Mouse (Mus musculus) CH12F3 (cell line): ENCODE measurements around the gene U2af1l4.

Experiments
- in situ Hi-C: fragments of 300-500 bp; cut with MboI; formaldehyde crosslinking; loops from 2 replicates; pipeline ENCODE4 v1.14.3; 2020; ENCODE audit warnings: low sequenced_read_pairs

U2af1l4 gene

DNA sequence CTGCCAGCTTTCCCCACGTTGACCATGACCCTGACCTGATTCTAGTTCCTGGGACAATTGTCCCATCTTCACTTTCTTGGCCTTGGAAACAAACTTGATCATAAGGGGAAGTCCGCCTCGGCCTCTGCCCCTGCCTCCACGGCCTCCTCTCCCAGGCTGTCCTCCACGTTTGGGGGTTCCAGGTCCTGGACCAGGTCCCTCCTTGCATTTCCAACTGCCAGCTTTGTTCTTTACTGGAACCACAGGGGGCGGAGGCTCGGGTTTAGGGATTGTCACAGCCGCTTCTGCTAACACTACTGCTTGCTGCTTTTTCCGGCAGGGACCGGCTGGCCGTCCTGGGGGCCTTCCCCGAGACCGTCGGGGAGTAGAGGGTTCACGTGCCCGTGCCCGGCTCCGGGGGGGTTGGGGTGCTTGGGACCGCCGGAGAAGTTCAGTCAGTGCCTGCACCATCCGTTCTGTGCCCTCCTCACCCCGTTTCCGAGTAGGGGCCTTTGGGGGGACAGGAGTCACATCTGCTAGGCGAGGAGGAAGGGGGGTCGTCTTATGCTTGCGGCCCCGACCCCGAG, 23.4 kb downstream of the U2af1l4 start:
- in situ Hi-C loops: no loop called here

GRCm38 (mm10) chr7:30587842-30588667, 25.0 kb downstream of the U2af1l4 start:
- in situ Hi-C loops: no loop called here

- in situ Hi-C loops: no loop called here
These were observed 25.8 kb downstream of the U2af1l4 start, which contains the start of gene Kmt2b for GRCm38 (mm10) chr7:30588676-30589434. Kmt2b (minus strand) TSS chr7:30588726.

DNA sequence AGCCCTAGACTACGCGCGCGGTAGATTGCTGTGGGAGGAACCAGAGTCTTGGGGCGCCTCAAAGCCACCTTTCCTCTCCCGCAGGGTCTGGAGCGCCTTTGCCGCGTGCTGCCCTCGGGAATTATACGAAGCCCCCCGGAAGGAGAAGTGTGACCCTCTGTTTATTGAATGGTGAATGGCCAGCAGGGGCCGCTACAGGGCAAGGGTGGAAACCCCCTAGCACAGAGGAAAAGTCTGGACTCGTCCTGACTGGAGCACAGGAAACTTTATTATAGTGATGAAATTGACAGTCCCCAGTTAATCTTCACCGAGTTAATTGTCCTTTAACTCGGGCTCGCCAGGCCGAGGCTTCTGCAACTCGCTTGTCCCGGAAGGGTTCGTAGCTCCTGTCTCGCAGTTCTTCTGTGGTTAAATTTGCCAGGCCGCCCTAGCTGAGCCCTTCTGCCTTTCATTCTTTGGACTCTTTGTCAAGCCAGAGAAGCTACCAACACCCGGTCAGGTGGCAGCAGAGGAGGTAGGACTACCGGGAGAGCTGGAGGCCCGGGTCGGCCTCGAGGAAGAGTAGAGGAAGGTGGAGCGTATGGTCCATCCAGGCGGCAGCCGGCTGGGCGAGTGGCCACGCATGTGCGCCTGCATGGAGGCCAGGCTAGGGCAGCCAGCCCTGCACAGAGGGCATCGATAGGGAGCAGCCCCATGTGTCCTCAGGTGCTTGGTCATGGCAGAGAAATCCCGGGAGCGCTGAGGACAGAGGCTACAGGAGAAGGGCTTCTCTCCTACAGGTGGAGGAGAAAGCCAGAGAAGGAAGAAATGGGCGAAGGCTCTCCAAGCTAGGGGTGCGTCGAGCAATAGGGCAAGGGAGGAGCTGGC, 26.6 kb downstream of the U2af1l4 start:
- in situ Hi-C loops: no loop called here

DNA sequence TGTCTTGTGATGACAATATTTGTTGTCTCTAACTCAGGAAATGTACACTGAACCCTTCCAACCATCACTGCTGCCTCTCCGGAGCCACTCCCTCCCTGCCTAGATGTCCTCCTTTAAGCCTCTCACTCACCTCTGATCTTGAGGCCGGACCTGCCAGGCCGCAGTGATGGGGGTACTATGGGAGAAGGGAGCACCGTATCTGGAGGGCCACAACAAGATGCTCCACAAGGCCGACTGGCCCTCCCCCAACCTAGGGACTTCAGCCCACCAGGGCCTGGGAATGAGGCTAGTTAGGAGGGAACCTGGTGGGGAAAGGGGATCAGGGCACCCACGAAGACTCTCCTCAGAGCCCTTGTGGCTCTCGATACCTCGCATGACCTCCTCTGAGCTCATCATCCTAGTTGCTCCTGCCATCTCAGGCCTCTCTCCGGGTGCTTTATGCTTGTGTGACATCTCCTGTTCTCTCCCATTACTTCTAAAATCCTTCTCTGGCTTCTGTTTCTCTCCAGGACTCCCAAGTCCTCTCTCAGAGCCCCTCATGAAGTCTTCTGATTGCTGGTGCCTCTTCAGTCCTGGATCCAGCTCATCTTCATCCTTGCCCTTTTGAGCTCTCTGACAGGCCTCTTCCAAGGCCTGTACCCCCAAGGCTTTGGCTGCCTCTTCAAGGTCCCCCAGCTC, 28.0 kb downstream of the U2af1l4 start:
- in situ Hi-C loops: no loop called here

DNA sequence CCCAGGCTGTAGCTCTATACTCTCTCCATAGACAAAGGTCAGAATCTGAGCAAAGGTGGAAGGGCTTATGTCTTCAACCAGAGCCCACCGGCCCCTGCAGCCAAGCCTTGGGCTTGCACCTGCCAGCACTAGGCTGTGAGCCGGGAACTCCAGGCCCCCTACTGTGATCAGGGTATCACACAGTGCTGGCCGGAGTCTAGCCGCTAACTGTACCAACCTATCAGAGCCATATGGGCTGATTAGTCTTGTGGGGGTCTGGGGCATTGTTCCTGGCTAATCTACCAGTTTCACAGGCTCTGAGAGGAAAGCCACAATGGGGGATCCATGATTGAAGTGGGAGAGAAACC, 28.5 kb downstream of the U2af1l4 start:
- in situ Hi-C loops: no loop called here

DNA sequence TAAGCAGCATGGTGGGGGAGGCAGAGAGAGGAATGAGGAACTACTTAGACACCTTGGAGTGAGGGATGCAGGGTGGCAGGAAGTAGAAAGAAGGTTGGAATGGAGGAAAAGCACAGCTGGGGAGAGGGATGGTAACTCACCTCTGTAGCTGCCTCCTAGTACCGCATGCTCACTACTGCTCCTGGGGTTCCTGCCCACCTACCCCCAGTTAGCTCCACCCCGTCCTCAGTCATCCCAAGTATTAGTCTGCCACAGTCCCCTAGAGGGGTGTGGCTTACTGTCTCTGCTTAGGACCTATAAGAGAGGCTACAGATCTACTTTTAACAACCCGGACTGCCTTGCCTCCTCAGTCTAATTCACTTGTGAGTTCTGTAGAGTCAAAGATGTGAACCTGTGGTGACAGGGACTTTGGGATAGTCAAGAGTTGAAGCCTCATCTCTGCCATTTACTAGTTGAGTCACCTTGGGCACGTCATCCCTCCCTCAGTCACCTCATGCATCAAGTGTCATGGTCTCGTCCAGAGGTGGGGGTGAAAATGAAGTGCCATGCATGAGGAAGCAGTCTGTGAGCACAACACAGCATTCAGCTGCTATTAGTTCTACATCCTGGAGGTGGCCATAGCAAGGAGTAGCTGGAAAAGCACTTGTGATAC, 29.8 kb downstream of the U2af1l4 start:
- in situ Hi-C loops: no loop called here

- in situ Hi-C loops: no loop called here
These were observed 30.7 kb downstream of the U2af1l4 start for GRCm38 (mm10) chr7:30593579-30594509.

GRCm38 (mm10) chr7:30594510-30595024, 31.5 kb downstream of the U2af1l4 start:
- in situ Hi-C loops: no loop called here

DNA sequence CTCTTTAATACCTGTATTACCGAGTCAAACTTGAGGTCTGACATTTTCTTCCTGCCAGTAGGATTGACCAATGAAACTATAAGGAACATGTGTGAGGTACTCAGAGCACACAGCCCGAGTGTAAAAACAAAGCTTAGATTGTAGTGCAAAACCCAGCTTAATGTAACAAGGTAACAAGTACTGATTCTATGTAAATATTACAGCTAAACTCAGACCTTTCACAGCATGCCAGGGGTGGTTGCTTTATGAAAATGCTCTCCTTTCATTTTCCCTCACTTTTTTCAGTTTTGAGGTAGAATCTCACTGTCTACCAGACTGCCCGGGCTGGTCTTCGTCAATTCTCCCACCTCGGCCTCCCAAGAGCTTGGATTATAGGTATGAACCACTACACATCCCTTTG, 33.0 kb downstream of the U2af1l4 start:
- in situ Hi-C loops: no loop called here

- in situ Hi-C loops: no loop called here
These were observed 33.7 kb downstream of the U2af1l4 start for GRCm38 (mm10) chr7:30596811-30597210.

DNA sequence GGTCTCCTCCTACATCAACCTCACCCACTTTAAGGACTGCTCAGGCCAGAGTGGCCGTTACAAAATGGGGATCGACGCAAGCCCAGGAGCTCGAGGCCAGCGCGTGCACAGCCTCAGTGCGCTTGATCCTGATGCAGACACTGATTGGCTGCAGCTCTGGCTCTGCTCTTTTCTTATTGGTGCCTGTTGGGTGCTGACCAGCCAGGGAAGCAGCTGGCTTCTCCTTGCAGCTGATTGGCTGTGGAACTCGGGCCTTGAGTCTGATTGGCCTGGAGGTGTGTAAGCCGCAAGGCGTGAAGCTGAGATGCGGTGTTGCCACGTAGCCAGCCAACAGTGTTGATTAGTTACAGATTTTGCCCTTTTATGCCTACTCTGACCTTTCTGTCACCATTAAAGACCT, 35.7 kb downstream of the U2af1l4 start, which contains the start of gene Zbtb32:
Zbtb32 (minus strand) TSS at position 124 of the 400 bp plus-strand sequence.
- in situ Hi-C loops: no loop called here

DNA sequence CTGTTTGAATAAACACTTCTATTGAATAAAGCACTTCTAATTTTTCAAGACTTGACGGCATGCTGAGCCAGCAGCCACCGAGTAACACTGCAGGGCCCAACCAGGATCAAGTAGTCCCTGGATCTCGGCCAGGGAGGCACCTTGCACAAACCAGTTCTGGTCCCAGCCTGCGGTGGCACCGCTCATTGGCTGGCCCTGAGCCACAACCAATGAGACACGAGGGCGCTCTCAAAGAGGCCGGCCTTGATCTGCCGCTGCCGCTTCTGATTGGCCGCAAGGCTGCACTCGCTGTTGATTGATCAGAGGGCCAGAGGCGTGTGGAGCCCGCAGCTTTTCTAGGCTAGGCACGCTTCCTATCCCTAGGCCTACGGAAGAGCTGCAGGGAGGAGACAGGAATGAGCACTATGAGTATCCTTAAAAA, 36.8 kb downstream of the U2af1l4 start:
- in situ Hi-C loops: no loop called here

DNA sequence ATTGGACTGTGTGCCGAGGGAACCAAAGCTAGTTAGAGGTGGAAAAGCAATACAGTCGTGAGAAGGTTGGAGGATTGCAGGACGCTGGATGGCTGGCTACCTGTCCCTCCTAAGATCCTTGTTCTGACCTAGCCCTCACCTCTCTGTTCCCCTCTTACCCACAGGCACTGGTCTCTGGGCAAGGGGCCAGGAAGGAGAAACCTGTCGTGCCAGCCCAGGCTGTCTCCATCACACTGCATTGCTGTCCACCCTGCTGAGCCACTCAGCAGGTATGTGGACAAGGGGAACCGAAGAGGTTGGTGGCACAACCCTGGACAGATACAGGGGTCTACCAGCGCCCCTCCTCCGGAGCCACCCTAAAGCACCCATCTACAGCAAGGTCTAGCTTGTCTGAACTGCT, 37.5 kb downstream of the U2af1l4 start:
- in situ Hi-C loops: no loop called here

GRCm38 (mm10) chr7:30602583-30602982, 39.5 kb downstream of the U2af1l4 start:
- in situ Hi-C loops: no loop called here

- in situ Hi-C loops: no loop called here
These were observed 41.3 kb downstream of the U2af1l4 start for GRCm38 (mm10) chr7:30604424-30604823.

GRCm38 (mm10) chr7:30604944-30605343, 41.8 kb downstream of the U2af1l4 start:
- in situ Hi-C loops: no loop called here

GRCm38 (mm10) chr7:30607706-30608309, 44.7 kb downstream of the U2af1l4 start:
- in situ Hi-C loops: no loop called here
